Mouse (Mus musculus) c-Kit-positive CD71-positive TER-119-negative erythroid progenitor cells, embryonic 14.5 days (primary cell): ENCODE data around the gene Qrich2.
"Not testable (repeated sequence)": the region's sequence is repeated elsewhere in the genome, so short reads cannot be mapped to it uniquely, and the experiment has no call there.

Experiments used
- DNase-seq: peaks from one replicate; pipeline ENCODE4 v3.0.0-alpha.2; 2013; ENCODE audit warnings: low read depth

Qrich2 gene

DNA sequence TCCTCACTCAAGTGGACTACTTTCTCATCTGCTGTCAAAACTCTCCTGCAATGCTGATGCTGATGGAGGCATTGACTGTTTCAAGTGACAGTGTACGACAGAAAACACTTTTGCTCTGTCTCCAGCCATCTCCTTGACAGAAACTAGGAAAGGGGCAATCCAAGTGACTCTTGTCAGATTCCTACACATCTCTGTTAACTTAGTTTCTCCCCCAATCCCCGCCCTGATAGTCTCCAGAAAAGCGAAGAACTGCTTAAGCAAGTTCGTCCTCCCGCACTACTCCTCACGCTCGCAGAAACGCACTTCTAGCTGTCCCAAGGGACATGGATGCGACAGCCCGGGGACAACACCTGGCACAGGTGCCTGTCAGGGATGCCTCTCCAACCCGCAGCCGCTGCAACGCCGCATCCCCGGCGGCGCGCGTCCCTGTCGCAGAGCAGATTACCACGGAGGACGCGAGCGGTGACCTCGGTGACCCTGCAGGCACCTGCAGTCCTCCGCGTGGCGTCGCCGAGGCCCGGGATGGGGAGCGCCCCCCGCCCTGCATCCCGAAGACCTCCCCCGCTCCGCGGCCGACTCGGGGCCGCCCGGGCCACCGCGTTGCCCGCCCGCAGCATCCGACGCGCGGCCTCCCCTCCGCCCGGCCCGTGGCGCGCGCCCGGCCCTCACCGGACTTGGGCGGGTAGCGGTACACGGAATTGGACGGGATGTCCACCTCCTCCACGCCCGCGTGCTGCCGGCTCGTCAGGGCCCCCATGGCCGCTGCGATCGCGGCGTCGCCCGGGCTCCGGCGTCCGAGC lies 53.8 kb downstream of the Qrich2 start:
- no peak for DNase-seq

DNA sequence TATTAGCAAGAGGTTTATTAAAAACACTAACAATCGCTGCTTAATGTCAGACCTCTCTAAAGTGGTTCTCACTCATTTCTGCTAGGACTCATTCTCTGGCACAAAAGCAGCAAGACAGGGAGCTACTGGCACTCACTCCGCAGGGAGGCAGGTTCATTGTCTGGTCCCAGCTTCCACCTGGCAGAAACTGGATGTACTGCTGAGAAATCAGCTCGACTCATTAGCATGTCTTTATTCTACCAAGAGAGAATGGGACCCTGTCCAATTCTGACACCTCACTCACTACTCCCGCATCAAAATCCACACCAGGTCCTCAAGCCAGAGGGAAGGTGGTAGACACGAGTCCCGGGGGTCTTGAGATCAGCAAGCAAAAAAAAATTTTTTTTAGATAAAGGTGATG lies 54.5 kb downstream of the Qrich2 start:
- DNase-seq = no peak

- not testable (repeated sequence) for DNase-seq
Measured at GRCm38 (mm10) chr11:116410415-116410814, 55.6 kb downstream of the Qrich2 start.

- DNase-seq = no peak
Measured at GRCm38 (mm10) chr11:116409008-116409407, 57.0 kb downstream of the Qrich2 start.

- no peak for DNase-seq
Measured at GRCm38 (mm10) chr11:116406231-116406728, 59.8 kb downstream of the Qrich2 start.

DNA sequence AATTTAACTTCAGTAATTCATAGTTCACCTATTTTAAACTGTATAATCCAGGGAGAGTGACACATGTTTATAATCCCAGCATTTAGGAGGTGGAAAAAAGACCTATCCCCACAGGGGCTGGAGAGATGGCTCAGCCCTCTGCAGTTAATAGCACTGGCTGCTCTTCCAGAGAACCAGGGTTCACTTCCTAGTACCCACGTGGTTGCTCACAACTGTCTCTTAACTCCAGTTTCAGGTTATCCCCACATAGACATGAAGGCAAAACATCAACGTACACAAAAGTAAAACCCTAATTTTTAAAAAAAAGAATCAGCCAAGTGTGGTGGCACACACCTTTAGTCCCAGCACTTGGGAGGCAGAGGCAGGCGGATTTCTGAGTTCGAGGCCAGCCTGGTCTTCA lies 60.4 kb downstream of the Qrich2 start:
- no peak for DNase-seq

GRCm38 (mm10) chr11:116400560-116400959 lies 65.5 kb downstream of the Qrich2 start:
- no peak for DNase-seq

DNA sequence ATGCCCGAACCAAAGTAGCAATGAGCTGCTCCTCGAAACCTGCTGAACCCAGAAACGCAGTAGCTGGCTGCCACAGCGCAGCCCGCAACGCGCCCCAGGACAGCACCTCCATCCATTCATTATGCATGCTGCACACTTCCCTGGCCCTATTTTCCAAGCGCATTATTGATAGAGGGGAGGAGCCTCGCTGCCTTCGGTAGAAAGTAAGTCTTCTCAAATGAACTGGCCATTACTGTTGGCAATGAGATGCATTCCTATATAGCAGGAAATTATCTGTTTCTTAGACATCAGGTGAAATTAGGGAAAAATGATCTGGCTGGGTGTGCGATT lies 67.7 kb downstream of the Qrich2 start:
- no peak for DNase-seq

DNA sequence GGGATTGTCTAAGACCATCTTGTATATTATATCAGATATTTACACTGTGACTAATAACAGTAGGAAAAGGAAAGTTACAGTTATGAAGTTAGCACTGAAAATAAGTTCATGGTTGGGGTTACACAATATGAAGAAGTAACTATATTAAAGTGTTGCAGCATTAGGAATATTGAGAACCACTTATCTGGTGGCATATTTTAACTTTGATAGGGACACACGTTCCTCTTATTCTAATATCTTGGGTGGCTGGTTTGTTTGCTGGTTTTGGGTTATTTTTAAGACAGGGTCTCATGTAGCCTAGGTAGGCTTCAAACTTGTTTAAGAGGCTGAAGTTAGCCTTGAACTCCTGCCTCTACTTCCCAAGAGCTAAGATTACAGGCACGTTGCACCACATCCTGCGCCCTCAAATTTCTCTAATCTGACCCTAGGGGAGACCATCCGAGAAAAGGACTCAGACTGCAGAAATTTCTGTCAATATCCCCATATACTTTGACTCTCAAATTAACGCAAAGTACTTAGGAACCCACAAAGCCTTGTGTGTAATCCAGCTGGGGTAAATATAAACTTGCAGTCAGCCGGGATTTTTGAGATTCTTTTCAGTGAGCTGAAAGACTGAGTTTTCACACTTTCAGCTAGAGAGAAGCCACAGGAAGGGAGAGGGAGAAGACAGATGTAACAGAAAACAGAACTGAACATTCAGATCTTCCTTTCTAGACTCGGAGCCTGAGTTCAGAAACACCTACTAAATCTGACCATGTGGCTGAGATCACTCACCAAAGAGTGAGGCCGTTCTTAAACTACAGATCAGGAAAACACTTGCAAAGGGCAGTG lies 68.3 kb downstream of the Qrich2 start:
- no peak for DNase-seq

DNA sequence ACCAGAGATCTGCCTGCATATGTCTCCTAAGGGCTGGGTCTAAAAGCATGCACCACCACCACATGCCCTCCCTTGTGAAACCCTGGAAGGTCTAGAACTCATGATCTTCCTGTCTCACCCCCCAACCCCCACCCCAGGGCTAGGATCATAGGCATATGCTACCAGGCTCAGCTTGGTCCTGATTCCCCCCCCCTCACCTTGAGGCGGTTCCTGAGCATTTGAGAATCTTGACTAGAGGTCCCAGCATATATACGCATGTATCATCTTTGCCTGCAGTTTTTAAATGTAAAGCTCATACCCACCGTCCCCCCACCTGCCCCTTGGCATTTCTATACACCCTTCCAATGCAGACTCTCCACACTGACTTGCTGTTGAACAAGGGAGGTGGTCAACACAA lies 69.1 kb downstream of the Qrich2 start:
- no peak for DNase-seq

DNA sequence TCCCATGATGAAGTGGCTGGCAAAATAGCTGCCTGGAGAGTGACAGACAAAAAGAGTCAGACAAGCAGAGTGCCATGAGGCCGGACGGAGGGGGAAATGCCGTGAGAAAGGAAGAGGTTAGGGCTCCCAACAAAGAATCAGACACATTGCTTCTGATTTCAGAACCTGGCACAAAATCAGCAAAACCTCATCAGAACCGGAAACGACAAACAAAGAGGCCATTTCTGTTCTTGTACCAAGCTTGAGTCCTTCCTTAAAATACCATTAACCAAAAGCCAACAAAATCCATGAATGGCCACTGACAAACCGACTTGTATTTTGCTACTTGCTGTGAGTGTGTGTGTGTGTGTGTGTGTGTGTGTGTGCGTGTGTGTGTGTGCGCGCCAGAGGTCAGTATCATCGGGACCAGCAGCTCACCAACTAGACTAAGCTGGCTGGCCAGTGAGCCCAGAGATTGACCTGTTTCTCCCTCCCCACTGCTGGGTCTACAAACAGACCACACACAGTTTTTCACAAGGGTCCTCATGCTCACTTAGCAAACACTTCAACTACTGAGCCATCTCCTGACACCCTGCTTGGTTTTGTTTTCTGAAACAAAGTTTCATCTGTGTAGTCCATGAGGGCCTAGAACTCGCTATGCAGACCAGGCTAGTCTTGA lies 69.6 kb downstream of the Qrich2 start:
- no peak for DNase-seq

DNA sequence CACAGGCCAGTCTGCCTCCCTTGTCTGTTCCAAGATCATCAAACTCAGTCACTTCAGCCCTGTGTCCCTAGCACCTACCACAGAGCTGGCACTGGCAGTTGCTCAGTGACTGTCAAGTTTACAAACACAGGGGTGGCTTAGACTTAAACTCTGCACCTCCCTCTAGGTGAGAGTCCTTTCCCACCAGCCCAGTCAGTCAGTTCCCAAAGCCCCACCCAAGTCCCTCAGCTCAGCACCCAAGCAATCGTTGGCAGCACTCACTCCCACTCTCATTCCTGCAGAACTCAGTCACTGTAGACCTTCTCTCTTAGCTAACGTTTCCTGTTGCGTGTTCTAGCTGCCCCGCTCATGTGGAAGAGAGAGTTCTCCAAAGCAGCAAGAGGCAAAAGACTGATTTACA lies 71.3 kb downstream of the Qrich2 start:
- no peak for DNase-seq
